Mouse (Mus musculus): ENCODE measurements around the gene Onecut1. TPM values are rescaled to one million over a fixed set of nuclear protein-coding genes. Genes with fewer than 3 reads are reported as not detected.

The Onecut1 gene
- total RNA-seq (2021) = not detected
- long read RNA-seq, experiment 1 = 0 reads
- long read RNA-seq, experiment 2 = 0 reads

DNA sequence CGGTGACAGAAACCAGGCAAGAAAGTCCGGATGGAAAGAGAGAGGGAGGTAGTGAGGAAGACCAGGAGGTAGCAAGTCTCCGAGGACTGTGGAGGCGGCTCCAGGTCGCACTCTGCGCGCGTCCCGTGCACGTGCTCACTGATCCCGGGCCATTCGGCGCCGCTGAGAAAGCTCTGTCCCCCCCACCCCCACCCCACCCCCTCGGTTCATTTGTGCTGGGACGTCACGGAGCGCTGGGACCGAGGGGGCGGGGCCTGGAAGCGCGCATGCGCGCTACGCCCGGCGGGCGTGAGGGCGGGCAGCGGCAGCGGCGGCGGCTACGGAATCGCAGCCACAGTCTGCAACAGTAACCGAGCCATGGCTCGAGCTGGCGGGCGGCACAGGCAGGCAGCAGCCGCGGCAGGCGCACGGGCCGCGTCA lies at the start of gene Onecut1:
TSS of gene Onecut1 (plus strand) at position 361 of the 420 bp plus-strand sequence.
- DNase-seq = peak; percentile 60 to 63
- intact Hi-C loops (cut with DNase I) = no loop called here

DNA sequence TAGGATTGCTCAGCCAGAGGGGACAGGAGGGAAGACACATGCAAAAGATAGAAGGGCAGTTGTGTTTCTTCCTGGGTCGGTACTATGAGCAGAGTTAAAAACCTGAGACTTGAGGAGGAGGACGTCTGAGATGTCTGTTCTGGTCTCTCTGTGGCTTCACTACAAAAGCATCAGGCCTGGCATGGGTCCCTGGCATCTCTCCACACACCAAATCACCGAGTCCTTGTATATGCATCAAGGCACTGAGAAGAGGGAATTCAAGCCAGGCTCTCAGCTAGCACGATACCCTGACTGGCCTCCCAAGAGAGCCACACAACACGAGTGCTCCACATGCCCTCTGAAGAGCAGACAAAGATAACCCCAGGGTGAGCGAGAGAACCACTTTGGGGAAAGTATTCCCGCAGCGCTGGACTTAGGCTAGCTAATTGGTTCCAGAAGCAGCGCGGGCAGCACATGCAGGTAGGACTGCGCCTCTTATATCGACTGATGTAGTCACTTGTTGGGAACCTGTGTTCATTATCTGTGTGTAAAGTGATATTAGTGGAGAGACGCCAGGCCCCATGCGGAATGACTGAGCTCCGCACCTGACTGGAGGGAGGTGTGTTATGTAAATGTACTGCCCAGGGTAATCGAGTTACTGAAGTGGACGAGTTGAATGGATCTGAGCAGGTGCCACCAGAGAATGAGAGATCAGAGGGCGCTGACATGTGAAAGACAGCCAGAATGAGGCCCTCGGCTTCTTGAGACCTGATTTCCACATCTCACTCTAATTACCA lies 41.8 kb upstream of the Onecut1 start:
- DNase-seq = no peak
- intact Hi-C loops (cut with DNase I) = no loop called here

DNA sequence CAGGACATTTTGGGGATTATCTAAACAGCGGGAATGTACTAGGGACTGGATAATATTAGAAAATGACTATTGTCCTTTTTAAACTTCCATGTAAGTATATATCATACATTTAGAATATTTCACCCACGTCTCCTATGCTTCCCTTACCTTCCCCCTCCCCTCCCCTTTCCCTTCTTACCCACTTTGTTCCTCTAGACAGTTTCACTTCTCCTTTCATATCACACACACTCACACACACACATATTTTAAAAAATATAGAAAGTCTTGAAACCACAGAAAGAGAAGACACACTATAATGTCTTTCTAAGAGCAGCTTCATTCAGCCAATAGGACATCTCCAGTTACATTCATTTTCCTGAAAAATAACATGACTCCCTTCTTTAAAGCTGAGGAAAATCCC lies 36.6 kb upstream of the Onecut1 start:
- no peak for DNase-seq
- intact Hi-C loops (cut with DNase I) = no loop called here

DNA sequence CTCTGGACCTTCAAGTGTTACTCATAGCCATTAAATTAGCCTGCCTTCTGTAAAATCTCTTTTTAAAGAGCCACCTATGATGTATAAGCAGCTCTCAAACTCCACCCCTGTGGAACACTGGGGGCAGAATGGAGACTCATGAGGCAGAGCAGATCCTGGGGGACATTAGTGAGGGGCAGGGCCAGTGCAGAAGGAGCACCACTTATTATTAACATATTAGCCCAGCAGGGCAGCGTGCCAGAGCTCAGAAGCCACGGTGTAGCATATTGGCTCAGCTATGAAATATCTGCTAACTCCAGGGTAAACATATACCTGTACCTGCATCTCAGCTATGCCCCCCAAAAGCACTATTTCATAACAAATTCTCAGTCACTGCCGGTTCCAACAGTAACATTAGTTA lies 32.5 kb upstream of the Onecut1 start:
- no peak for DNase-seq
- intact Hi-C loops (cut with DNase I) = no loop called here

DNA sequence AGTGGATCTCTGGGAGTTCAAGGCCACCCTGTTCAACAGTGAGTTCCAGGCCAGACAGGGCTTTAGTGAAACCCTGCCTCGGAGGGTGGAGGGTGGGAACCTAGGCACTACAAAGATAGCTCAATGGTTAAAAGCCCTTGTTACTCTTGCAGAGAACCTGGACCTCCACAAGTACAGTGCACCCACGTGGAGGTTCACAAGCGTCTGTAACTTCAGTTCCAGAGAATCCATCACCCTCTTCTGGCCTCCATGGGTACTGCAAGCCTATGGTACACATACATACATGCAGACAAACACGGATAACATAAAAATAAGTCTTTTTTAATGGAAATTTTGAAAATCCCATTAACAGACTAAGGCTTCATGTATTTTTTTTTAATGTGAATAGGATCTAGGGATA lies 18.8 kb upstream of the Onecut1 start:
- intact Hi-C loops (cut with DNase I) = no loop called here

DNA sequence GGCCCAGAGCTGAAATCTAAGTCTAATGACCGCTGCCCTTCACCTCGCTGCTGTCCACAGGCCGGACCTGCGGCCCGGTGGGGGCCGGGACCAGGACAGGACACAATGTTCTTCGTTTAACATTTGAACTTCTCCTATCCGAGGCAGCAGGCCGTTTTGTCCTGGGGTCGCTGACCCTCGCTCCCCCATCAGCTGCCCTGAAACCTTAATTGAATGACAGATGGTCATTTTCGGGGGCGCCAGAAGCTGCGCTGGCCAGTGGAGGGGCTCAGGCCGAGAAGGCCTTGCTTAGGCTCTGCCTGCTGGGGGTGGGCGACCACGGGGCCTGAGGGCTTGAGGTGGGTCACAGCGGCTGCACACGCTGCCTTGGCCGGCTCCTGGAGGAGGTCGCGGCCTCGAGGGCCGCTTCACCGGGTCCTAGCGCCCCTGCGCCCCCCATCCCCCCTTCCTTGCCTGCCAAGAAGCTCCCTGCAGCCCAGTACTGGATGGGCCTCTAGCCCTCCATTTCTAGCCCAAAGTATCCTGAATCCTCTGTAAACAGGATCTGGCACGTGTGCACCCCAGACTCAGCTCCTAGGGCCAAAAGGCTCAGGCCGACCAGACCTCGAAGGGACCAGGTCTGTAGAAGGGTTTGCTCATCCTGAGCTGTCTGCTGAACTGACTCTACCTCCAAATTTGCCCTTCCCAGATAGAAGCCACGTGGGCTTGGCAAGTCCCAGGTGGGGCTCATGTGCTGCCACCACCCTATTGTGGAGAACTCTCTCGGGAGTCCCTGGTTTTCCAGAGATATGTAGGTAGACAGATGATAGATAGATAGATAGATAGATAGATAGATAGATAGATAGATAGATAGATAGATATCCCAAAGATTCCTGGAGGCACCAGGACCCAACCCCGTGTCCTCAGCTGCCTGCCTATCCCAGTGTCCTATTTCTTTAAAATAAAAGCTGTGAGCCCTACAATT lies 14.6 kb upstream of the Onecut1 start:
- intact Hi-C loops (cut with DNase I) = no loop called here

More for the DNA sequence above, 18.8 kb upstream of the Onecut1 start:
- no peak for DNase-seq

DNA sequence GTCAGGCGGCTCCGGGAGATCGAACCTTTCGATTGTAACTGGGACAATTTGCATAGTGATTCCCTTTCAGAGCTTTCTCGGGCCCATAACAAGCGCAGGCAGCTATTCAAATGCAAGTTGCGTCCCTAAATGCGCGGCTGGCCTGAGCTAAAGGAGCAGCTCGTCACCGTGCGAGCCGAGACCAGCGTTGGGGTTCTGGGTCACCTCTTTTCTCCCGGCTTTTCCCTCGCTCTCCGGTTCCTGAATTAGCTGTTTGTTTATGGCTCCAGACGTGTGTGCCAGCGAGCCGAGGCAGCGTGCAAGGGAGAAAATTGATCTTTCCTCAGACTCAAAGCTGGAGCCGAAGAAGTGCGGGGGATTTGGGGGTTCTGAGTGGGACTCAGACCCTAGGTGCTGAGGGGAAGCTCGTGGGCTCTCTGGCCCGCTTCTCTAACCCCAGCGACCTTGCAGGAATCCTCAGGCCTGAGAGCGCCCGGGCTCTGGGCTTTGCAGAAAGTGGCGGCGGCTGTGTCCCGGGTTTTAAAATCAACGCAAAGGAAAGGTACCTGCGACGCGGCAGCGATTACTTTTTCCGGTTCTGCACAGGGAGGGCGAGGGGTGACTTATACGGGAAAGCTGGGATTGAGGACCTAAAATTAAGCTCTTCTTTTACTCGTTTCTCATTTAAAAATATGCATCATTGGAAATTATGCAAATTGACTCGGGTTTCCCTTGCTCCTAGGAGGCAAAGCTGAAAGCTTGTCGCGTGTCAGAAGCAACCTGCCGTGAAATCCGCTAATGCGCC lies 13.1 kb upstream of the Onecut1 start:
- DNase-seq = no peak
- intact Hi-C loops (cut with DNase I) = no loop called here

More for the DNA sequence above, 14.6 kb upstream of the Onecut1 start:
- DNase-seq = no peak

DNA sequence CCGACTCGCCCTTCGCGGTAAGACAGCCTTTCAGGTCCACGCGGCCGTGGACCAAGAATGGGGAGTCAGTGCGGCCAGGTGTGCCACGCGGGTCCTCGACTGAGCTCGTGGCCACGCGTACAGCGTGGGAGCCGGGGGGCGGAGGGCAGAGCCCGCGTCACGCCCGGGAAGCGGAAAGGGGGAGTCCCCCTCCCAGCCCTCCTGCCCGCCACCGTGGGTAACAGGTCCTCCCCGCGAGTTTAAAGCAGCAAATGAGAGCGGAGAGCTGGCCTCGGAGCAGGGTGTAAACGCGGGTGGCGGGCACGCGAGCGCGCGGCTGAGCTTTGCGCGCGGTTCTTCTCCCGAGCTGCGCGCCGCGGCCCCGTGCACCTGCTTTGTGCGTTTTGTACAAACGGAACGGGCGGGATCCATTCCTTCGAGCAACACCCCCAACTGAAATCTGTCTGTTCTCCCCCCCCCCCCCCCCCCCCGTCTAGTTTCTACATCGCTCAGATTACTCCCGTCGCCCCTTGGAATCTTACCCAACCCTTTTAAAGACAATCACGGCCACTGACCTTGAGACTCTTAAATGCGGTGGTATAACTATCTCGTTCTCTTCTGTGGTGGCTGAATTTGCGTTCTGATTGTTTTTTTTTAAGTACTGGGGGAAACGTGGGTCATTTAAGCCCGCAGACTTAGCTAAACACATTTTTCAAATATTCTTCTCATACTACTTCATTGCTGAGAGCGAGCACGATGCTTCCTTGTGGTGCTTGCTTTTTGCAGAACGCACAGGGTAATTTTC lies 12.3 kb upstream of the Onecut1 start:
- intact Hi-C loops (cut with DNase I) = no loop called here
- no peak for DNase-seq

DNA sequence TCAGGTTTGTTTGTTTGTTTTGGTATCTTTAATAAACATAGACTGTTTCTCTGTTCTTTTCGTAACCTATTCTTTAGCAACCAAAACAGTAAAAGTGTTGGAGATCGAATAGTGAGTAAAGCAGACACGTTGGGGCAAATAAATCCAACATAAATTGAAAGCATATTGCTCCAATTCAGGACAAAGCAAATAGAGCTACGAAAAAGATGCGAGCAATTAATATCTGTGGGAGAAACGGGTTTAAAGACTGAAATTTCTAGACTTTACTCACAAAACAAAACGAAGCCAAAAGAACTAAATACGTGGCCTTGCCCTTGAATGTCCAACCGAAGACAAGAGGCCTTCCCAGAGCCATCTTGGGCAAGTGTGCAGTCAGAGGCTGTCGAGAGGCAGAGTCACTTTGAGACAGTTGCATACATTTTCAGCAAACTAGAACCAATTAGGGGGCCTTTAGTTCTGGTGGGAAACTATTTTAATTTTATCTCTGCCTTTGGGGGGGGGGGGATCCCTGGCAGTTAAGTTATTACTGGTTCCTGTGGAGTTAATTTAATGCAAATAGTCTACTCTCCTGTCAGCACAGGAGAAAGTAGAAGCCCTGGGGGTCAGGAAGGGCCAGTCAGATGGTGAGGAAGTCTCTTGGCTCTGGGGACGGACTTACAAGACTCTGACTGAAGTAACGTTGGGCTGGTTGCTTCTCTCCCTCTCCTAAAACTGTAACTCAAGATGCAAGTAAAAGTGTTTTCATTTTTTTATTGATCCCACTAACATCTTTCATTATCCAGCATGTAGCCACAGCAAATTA lies 11.5 kb upstream of the Onecut1 start:
- DNase-seq = no peak
- intact Hi-C loops (cut with DNase I) = no loop called here

DNA sequence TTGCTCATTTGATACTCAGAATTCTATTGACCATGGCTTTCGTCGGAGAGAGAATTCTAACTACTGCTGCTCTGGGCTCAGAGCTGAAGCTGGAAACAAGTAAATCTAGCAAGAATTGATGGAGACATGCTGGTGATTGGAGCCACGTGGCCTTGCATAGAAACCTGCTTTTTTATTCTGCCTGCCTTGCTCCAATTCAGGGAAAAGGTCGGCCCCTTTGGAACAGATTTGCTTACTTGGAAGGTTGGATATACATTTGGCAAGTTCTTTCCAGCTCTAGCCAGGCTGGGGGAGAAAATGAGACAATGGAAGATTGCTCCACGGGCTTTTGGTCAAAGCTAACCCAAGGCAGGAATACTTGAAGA lies 11.0 kb upstream of the Onecut1 start:
- no peak for DNase-seq
- intact Hi-C loops (cut with DNase I) = no loop called here

DNA sequence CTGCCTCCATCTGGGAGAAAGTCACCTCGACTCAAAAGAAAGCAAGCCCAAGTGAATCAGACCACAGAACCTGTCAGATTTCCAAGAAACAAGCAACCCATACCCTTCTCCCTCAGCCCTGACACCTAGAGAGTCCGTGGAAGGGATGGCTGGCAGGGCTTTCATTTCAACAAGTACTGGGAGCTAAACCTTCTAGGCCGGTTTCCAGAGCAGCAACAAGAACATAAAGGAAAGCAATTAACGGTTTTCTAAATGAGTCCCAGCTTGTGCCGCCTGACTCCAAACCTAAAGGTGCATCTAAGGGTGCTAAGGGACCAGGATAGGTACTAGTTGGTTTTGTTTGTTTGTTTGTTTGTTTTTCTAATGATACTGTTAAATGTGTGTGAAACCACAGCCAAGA lies 10.1 kb upstream of the Onecut1 start:
- intact Hi-C loops (cut with DNase I) = no loop called here

DNA sequence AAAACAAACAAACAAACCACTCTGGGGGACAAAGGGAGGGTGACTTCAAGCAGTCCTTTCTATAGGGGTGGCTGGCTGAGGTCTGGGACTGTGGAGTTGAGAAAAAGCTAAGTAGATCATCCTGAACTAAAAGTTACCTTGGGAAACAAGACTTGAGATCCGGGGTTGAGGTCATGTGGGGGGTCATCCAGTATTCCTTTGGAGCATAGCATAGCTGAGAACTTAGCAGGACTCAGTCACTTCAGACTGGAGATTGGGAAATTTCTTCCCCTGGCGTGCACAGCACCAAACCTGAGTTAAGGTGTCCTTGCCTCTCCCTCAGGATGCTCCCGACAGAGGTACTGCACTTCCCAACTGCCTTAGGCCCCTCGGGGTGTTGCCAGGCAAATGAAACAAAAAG lies 9.4 kb upstream of the Onecut1 start:
- no peak for DNase-seq
- intact Hi-C loops (cut with DNase I) = no loop called here

More for the DNA sequence above, 10.1 kb upstream of the Onecut1 start:
- no peak for DNase-seq

DNA sequence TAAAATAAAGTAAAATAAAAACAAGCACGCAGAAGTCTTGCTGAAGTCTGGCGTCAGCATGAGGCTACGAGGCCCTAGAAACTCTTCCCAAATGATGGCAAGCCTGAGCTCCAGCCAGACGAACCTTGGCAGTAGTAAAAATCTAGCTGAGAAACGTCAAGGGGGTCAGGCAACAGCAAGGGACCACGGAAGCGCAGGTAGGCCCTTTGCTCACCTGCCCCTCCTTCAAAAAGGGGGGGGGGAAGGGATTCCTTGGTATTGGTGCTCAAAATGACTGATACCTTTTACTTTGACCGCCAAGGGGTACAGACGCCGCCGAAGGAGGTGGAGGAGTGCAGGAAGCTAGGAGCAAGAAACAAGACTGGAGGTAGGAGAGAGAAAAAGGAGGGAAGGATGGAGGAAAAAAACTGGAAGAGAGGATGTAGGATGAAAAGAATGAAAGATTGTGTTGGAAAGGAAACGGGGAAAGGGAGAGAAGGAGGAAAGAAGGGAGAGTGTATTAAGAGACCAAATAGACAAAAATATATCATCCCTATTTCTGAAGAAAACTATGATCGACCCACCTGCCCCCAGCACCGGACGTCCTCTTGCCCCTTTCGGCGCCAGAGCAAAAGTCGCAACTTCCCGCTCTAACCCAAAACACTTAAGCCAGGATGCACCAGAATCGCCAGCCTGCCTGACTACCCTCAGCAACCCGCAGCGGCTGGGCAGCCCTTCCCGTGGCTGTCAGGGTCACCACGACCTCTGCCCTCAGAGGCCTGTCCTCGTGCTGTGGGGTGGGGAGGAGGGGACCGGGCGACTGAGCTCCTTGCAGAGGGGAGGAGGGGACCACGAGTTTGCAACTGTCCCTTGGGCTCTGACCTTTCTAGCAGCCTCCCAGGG lies 8.3 kb upstream of the Onecut1 start:
- intact Hi-C loops (cut with DNase I) = no loop called here
- DNase-seq = no peak

DNA sequence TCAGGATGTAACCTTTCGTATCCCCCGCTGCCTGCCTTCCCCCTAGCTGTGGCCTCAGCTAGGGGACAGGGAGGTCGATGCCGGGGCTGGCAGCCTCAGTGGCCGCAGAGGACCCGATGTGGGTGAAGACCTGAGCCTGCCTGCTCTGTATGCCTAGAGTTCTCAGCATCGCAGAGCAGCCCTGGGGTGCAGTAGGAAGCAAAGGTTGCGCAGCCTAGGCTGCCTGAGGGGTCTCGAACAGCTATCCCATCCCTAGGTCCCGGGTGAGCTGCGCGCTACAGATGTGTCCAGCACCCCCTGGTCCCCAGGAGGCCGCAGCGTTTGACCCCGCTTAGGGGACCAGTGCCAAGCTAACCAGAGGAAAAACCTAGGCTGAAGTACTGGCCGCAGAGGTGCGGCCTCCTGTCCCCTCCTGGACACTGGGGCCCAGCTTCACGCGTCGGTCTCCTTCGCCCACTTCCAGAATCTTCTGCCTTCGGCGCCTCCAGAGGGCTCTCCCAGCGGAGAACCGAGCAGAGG lies 7.6 kb upstream of the Onecut1 start:
- intact Hi-C loops (cut with DNase I) = no loop called here
- no peak for DNase-seq

DNA sequence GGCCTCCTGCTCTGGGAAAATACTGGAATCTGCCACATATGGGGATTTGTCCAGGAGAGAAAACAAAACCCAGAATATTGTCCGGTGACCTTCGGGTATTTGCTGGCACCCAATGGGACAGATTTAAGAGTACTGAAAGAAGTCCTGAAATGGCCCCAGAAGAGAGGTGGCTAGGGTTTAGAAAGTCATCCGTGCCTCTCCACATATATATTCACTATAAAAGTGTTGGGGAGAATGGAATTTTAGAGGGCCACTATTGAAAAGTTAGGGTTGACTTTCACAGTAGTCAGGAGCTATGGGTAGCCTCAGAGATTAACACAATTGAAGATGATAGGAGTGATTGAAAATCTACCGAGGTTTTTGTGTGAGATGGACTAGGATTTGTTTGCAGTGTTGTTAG lies 6.3 kb upstream of the Onecut1 start:
- DNase-seq = no peak
- intact Hi-C loops (cut with DNase I) = no loop called here

DNA sequence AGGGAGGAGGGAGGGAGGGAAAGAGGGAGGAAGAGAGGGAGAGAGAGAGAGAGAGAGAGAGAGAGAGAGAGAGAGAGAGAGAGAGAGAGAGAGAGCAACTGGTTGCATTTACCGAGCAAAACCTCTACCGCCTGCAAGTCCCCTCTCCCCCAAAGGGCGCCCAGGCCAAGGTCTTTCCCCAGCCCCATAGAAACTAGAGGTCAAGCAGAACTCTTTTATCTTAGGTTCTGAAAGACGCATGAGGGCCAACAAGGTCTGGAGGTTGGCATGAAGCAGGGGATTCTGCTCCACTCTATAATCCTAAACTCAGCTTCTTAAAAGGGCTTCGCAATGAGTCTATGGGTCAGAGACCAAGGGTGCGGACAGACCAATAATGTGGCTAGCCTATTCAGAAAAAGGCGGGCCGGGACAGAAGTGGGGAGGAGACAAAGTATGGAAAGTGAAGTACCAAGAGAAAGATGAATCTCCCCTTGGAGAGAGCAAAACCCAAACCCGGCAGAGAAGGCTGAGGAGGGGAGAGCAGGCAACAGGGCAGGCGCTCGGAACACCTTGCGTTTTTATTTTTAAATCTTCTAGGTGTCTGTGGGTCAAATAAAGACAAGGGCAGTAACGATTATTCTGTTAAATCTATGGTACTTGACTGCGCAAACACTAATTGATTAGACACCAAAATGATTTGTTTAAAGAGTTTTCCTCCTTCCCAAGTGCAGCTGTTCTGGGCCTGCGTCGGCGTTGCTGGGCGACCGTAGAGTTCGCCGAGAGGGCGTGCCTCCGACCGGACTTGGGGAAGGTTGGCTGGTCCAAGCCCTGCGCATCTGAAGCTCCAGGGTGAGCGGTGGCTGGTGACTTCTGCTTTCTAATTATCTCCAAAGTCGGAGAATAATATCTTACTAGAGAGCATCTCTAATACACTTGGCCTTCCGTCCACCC lies 4.9 kb upstream of the Onecut1 start:
- intact Hi-C loops (cut with DNase I) = no loop called here
- DNase-seq = no peak

DNA sequence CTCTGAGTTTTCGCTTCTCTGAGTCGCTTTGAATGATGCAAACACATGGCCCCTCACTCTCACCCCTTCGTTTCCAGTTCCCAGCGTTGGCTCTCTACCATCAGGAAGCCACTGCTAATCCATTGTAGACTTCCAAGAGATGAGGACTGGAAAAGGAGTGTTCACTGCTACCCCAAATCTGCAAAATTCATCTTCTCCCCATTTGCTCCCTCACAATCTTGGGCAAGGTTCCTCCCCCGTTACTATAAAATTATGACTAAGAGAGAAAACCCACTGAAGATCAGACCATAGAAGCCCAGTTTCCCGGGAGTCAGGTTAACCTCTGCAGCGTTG lies 4.2 kb upstream of the Onecut1 start:
- no peak for DNase-seq
- intact Hi-C loops (cut with DNase I) = no loop called here

All from heart, postnatal 14 days (tissue).